Mouse (Mus musculus) testis, postnatal 14 days (tissue): ENCODE measurements around the gene Prkca.
A peak's percentile ranks its signal among the peaks of the same experiment; 100 is the strongest.

ENCODE experiments used
- DNase-seq: peaks from one replicate; pipeline ENCODE4 v3.0.0; 2021; ENCODE audit warnings: low spot score

Gene Prkca

GRCm38 (mm10) chr11:108162110-108162509, 181.6 kb downstream of the Prkca start:
- no peak for DNase-seq

GRCm38 (mm10) chr11:108160056-108160455, 183.7 kb downstream of the Prkca start:
- DNase-seq: no peak

GRCm38 (mm10) chr11:108158046-108158445, 185.7 kb downstream of the Prkca start:
- no peak for DNase-seq

- no peak for DNase-seq
Observed at GRCm38 (mm10) chr11:108157074-108157473, 186.7 kb downstream of the Prkca start.

GRCm38 (mm10) chr11:108156107-108156506, 187.6 kb downstream of the Prkca start:
- no peak for DNase-seq

GRCm38 (mm10) chr11:108155088-108155580, 188.6 kb downstream of the Prkca start:
- DNase-seq: no peak

GRCm38 (mm10) chr11:108153997-108154841, 189.5 kb downstream of the Prkca start:
- no peak for DNase-seq

GRCm38 (mm10) chr11:108152591-108152990, 191.1 kb downstream of the Prkca start:
- DNase-seq: no peak

GRCm38 (mm10) chr11:108150410-108150809, 193.3 kb downstream of the Prkca start:
- peak; percentile 14 for DNase-seq

- no peak for DNase-seq
Observed at GRCm38 (mm10) chr11:108149187-108149586, 194.5 kb downstream of the Prkca start.

GRCm38 (mm10) chr11:108148491-108148890, 195.2 kb downstream of the Prkca start:
- DNase-seq: no peak

- DNase-seq: no peak
Observed at GRCm38 (mm10) chr11:108145752-108146496, 197.8 kb downstream of the Prkca start.

- no peak for DNase-seq
Observed at GRCm38 (mm10) chr11:108145128-108145527, 198.6 kb downstream of the Prkca start.

- no peak for DNase-seq
Observed at GRCm38 (mm10) chr11:108143739-108144138, 200.0 kb downstream of the Prkca start.

- DNase-seq: no peak
Observed at GRCm38 (mm10) chr11:108140028-108140427, 203.7 kb downstream of the Prkca start.

- no peak for DNase-seq
Observed at GRCm38 (mm10) chr11:108136341-108136740, 207.4 kb downstream of the Prkca start.

GRCm38 (mm10) chr11:108135407-108136159, 208.1 kb downstream of the Prkca start:
- no peak for DNase-seq

- no peak for DNase-seq
Observed at GRCm38 (mm10) chr11:108128593-108128992, 215.1 kb downstream of the Prkca start.

GRCm38 (mm10) chr11:108127908-108128307, 215.8 kb downstream of the Prkca start:
- no peak for DNase-seq

- no peak for DNase-seq
Observed at GRCm38 (mm10) chr11:108122486-108122885, 221.2 kb downstream of the Prkca start.

- no peak for DNase-seq
Observed at GRCm38 (mm10) chr11:108120708-108121107, 223.0 kb downstream of the Prkca start.

- DNase-seq: no peak
Observed at GRCm38 (mm10) chr11:108119785-108120184, 223.9 kb downstream of the Prkca start.
